Mouse (Mus musculus) heart, embryonic 11.5 days (tissue): ENCODE measurements around the gene Traf3ip3. TPM values are rescaled to one million over a fixed set of nuclear protein-coding genes. Genes with fewer than 3 reads are reported as not detected.

ENCODE experiments used
- polyA plus RNA-seq: library from polyadenylated mRNA; unstranded; fragments of >200 nt; fragmentation: Nextera tagmentation; extraction: Ambion mirVana; gene quantifications from 2 replicates; pipeline ENCODE4 v1.2.1, GENCODE M21; 2014

Gene Traf3ip3
- polyA plus RNA-seq, 1 experiment from 2014 or later: 2.1 TPM

Other genes starting within 250 kb of the Traf3ip3 start
- 2.3 and 2.4 TPM in 2 replicates for gene Syt14, start 165.9 kb downstream of the Traf3ip3 start, polyA plus RNA-seq
- gene Diexf, start 71.4 kb downstream of the Traf3ip3 start, polyA plus RNA-seq: 5.6 and 6.9 TPM in 2 replicates
- 3.2 and 3.6 TPM in 2 replicates for gene Irf6, start 48.6 kb downstream of the Traf3ip3 start, polyA plus RNA-seq
- gene A130010J15Rik, start 33.7 kb downstream of the Traf3ip3 start, polyA plus RNA-seq: 11.9 and 14.2 TPM in 2 replicates
- gene Lamb3, start 6.0 kb upstream of the Traf3ip3 start, polyA plus RNA-seq: 0.64 and 1.2 TPM in 2 replicates
- gene Hsd11b1, start 62.4 kb upstream of the Traf3ip3 start, polyA plus RNA-seq: 1.6 and 2.2 TPM in 2 replicates
- 38.5 and 45.3 TPM in 2 replicates for gene G0s2, start 71.5 kb upstream of the Traf3ip3 start, polyA plus RNA-seq
- 7.2 and 8.1 TPM in 2 replicates for gene Camk1g, start 168.6 kb upstream of the Traf3ip3 start, polyA plus RNA-seq